Mouse (Mus musculus) heart, embryonic 13.5 days (tissue): ENCODE results near the gene Galnt3. TPM values are rescaled to one million over a fixed set of nuclear protein-coding genes. Genes with fewer than 3 reads are reported as not detected.

Experiments used
- ATAC-seq: fragments of 200-750 bp; cut with Nextera tagmentation; 2 replicates; pipeline ENCODE4 v1.8.0; 2017; ENCODE audit warnings: moderate TSS enrichment; ENCODE audit not compliant: insufficient number of reproducible peaks, low FRiP score, low TSS enrichment; ENCODE audit errors: extremely low read depth
- H3K27ac ChIP-seq: fragments of 300-500 bp; sonication (generic); replicated peaks from 2 replicates; pipeline ENCODE4 v1.5.1; 2015; ENCODE audit warnings: moderate library complexity, mild to moderate bottlenecking, inconsistent platforms
- H3K27me3 ChIP-seq: fragments of 300-500 bp; sonication (generic); replicated peaks from 2 replicates; pipeline ENCODE4 v1.6.1; 2015; ENCODE audit warnings: mild to moderate bottlenecking, inconsistent platforms
- H3K36me3 ChIP-seq: fragments of 300-500 bp; sonication (generic); 2 replicates; pipeline ENCODE4 v1.6.1; 2015; ENCODE audit warnings: mild to moderate bottlenecking, inconsistent platforms
- H3K4me1 ChIP-seq: fragments of 300-500 bp; sonication (generic); 2 replicates; pipeline ENCODE4 v1.6.1; 2015; ENCODE audit warnings: inconsistent platforms
- H3K4me2 ChIP-seq: fragments of 300-500 bp; sonication (generic); 2 replicates; pipeline ENCODE4 v1.6.1; 2015; ENCODE audit warnings: inconsistent platforms, mild to moderate bottlenecking, moderate library complexity
- H3K4me3 ChIP-seq: fragments of 300-500 bp; sonication (generic); 2 replicates; pipeline ENCODE4 v1.5.1; 2015; ENCODE audit warnings: moderate library complexity, mild to moderate bottlenecking, inconsistent platforms
- H3K9ac ChIP-seq: fragments of 300-500 bp; sonication (generic); 2 replicates; pipeline ENCODE4 v1.6.1; 2015; ENCODE audit warnings: inconsistent platforms, mild to moderate bottlenecking, moderate library complexity
- H3K9me3 ChIP-seq: fragments of 300-500 bp; sonication (generic); 2 replicates; pipeline ENCODE4 v1.6.1; 2016; ENCODE audit warnings: inconsistent platforms
- WGBS: fragments of 180-500 bp; shearing (Covaris S2); methylation state at CpG from one replicate; pipeline ENCODE4 v1.1.7; 2015; ENCODE audit warnings: mixed read lengths; 5-methylcytosine and 5-hydroxymethylcytosine counted together
- polyA plus RNA-seq: library from polyadenylated mRNA; unstranded; fragments of >200 nt; fragmentation: Nextera tagmentation; extraction: Ambion mirVana; gene quantifications from 2 replicates; pipeline ENCODE4 v1.2.1, GENCODE M21; 2015

Galnt3 gene
- polyA plus RNA-seq, 1 experiment from 2014 or later, result 0.43 TPM

GRCm38 (mm10) chr2:66103740-66104436 lies 20.9 kb downstream of the Galnt3 start:
- Histone ChIP-seq H3K36me3 (no peaks in the 10 kb centered on the region), H3K4me2 (no peak overlapping the region), H3K27ac (no peak overlapping the region), H3K27me3 (no peaks in the 10 kb centered on the region), H3K9me3 (no peaks in the 10 kb centered on the region), H3K9ac (no peak overlapping the region), H3K4me1 (no peaks in the 10 kb centered on the region), H3K4me3 (no peak overlapping the region)
- ATAC-seq, result no peak
- 41% methylated on average over 10 of the region's 10 CpGs for WGBS

GRCm38 (mm10) chr2:66101686-66102304 lies 23.0 kb downstream of the Galnt3 start:
- no peaks in the 10 kb centered on the region for H3K4me1 ChIP-seq
- 89% methylated on average over 9 of the region's 9 CpGs for WGBS
- H3K36me3 ChIP-seq, result no peaks in the 10 kb centered on the region
- no peak for ATAC-seq
- H3K9ac ChIP-seq, result no peak overlapping the region
- H3K27ac ChIP-seq, result no peak overlapping the region
- no peak overlapping the region for H3K4me3 ChIP-seq
- H3K4me2 ChIP-seq, result no peak overlapping the region
- no peaks in the 10 kb centered on the region for H3K27me3 ChIP-seq
- no peaks in the 10 kb centered on the region for H3K9me3 ChIP-seq

GRCm38 (mm10) chr2:66100671-66101351 lies 24.0 kb downstream of the Galnt3 start:
- no peak overlapping the region for H3K9ac ChIP-seq

GRCm38 (mm10) chr2:66100239-66100638 lies 24.6 kb downstream of the Galnt3 start:
- H3K27ac ChIP-seq, result no peak overlapping the region
- no peaks in the 10 kb centered on the region for H3K27me3 ChIP-seq
- no peaks in the 10 kb centered on the region for H3K9me3 ChIP-seq
- no peak overlapping the region for H3K4me2 ChIP-seq
- WGBS, result 80% methylated on average over 7 of the region's 7 CpGs
- H3K4me1 ChIP-seq, result no peaks in the 10 kb centered on the region
- no peak overlapping the region for H3K9ac ChIP-seq
- H3K4me3 ChIP-seq, result no peak overlapping the region
- H3K36me3 ChIP-seq, result no peaks in the 10 kb centered on the region
- ATAC-seq, result no peak

More at GRCm38 (mm10) chr2:66100671-66101351, 24.0 kb downstream of the Galnt3 start:
- Histone ChIP-seq H3K27ac (no peak overlapping the region), H3K36me3 (no peaks in the 10 kb centered on the region), H3K27me3 (no peaks in the 10 kb centered on the region), H3K9me3 (no peaks in the 10 kb centered on the region), H3K4me3 (no peak overlapping the region), H3K4me1 (no peaks in the 10 kb centered on the region), H3K4me2 (no peak overlapping the region)
- no peak for ATAC-seq
- 74% methylated on average over 17 of the region's 17 CpGs for WGBS

- 59% methylated on average over 4 of the region's 4 CpGs for WGBS
Measured at GRCm38 (mm10) chr2:66094622-66095181, 30.1 kb downstream of the Galnt3 start.

GRCm38 (mm10) chr2:66091296-66091695 lies 33.5 kb downstream of the Galnt3 start:
- WGBS, result 59% methylated on average over 5 of the region's 5 CpGs
- H3K36me3 ChIP-seq, result no peaks in the 10 kb centered on the region
- H3K4me2 ChIP-seq, result no peak overlapping the region
- no peak overlapping the region for H3K4me3 ChIP-seq
- H3K9ac ChIP-seq, result no peak overlapping the region
- H3K27me3 ChIP-seq, result no peaks in the 10 kb centered on the region
- H3K4me1 ChIP-seq, result no peaks in the 10 kb centered on the region
- ATAC-seq, result no peak
- no peak overlapping the region for H3K27ac ChIP-seq
- no peaks in the 10 kb centered on the region for H3K9me3 ChIP-seq

More at GRCm38 (mm10) chr2:66094622-66095181, 30.1 kb downstream of the Galnt3 start:
- Histone ChIP-seq H3K4me3 (no peak overlapping the region), H3K9ac (no peak overlapping the region), H3K36me3 (no peaks in the 10 kb centered on the region), H3K27me3 (no peaks in the 10 kb centered on the region), H3K9me3 (no peaks in the 10 kb centered on the region), H3K27ac (no peak overlapping the region), H3K4me1 (no peaks in the 10 kb centered on the region), H3K4me2 (no peak overlapping the region)
- no peak for ATAC-seq

- no peak overlapping the region for H3K4me2 ChIP-seq
- no peak for ATAC-seq
- 0 out of 2 replicates have a peak, but pooled peaks cover 2% of the 10 kb centered on the region for H3K4me1 ChIP-seq
- H3K9ac ChIP-seq, result no peak overlapping the region
- no peaks in the 10 kb centered on the region for H3K36me3 ChIP-seq
- H3K4me3 ChIP-seq, result no peak overlapping the region
- H3K27me3 ChIP-seq, result no peaks in the 10 kb centered on the region
- H3K9me3 ChIP-seq, result no peaks in the 10 kb centered on the region
- 54% methylated on average over 4 of the region's 4 CpGs for WGBS
- H3K27ac ChIP-seq, result no peak overlapping the region
Measured at GRCm38 (mm10) chr2:66081876-66082275, 42.9 kb downstream of the Galnt3 start.

GRCm38 (mm10) chr2:66080731-66081130 lies 44.1 kb downstream of the Galnt3 start:
- Histone ChIP-seq H3K36me3 (no peaks in the 10 kb centered on the region), H3K27ac (no peak overlapping the region), H3K9ac (no peak overlapping the region), H3K4me1 (0 out of 2 replicates have a peak, but pooled peaks cover 2% of the 10 kb centered on the region), H3K27me3 (no peaks in the 10 kb centered on the region), H3K4me3 (no peak overlapping the region), H3K9me3 (no peaks in the 10 kb centered on the region), H3K4me2 (no peak overlapping the region)
- WGBS, result 84% methylated on average over 2 of the region's 2 CpGs
- ATAC-seq, result no peak

- Histone ChIP-seq H3K4me2 (no peak overlapping the region), H3K27me3 (no peaks in the 10 kb centered on the region), H3K27ac (no peak overlapping the region), H3K36me3 (no peaks in the 10 kb centered on the region), H3K4me1 (no peaks in the 10 kb centered on the region), H3K9me3 (no peaks in the 10 kb centered on the region), H3K9ac (no peak overlapping the region), H3K4me3 (no peak overlapping the region)
- WGBS, result 38% methylated on average over 6 of the region's 6 CpGs
- ATAC-seq, result no peak
Measured at GRCm38 (mm10) chr2:66069454-66069853, 55.3 kb downstream of the Galnt3 start.

GRCm38 (mm10) chr2:66063291-66063690 lies 61.5 kb downstream of the Galnt3 start:
- Histone ChIP-seq H3K4me3 (no peak overlapping the region), H3K36me3 (no peaks in the 10 kb centered on the region), H3K27ac (no peak overlapping the region), H3K4me2 (no peak overlapping the region), H3K9ac (no peak overlapping the region), H3K9me3 (no peaks in the 10 kb centered on the region), H3K4me1 (no peaks in the 10 kb centered on the region), H3K27me3 (no peaks in the 10 kb centered on the region)
- WGBS, result 81% methylated on average over 10 of the region's 10 CpGs
- ATAC-seq, result no peak

- Histone ChIP-seq H3K4me3 (no peak overlapping the region), H3K9me3 (0 out of 2 replicates have a peak, but pooled peaks cover 4% of the 10 kb centered on the region), H3K9ac (no peak overlapping the region), H3K27ac (no peak overlapping the region), H3K36me3 (no peaks in the 10 kb centered on the region), H3K4me2 (no peak overlapping the region), H3K27me3 (no peaks in the 10 kb centered on the region), H3K4me1 (no peaks in the 10 kb centered on the region)
- 85% methylated on average over 12 of the region's 12 CpGs for WGBS
- no peak for ATAC-seq
Measured at GRCm38 (mm10) chr2:66044405-66045089, 80.2 kb downstream of the Galnt3 start.
